Mouse (Mus musculus): Measurements from ENCODE around the gene Gm5938. TPM values are rescaled to one million over a fixed set of nuclear protein-coding genes. Genes with fewer than 3 reads are reported as not detected.

Gene Gm5938
- not detected in 2 replicates for polyA plus RNA-seq (2012; rRNA removed)

DNA sequence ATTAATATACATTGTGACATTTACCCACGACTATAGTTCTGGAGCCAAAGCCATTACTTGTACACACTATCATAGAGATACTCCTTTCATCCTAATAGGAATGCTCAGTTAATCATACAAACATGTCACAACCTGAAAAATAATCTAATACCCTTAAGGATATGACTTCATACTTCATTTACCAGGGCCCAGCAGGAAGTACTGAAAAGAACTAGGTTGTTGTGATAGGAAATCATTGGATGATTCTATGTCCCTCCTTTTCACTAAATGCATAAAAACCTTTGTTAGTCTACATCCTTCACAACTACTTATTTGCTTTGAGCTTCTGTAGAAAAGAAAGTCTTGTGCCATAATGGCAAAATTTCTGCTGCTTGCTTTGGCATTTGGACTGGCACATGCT lies at the start of gene Gm5938:
Gene Gm5938 (plus strand): TSS at position 301 of the 400 bp plus-strand sequence.
- no peak for DNase-seq
- Histone ChIP-seq H3K27ac (ENCODE audit: insufficient read depth, low read depth, low read length) (no peak within 1 kb of the TSS), H3K27me3 (replicated peaks; ENCODE audit: control insufficient read depth, insufficient read depth, low read length) (no peaks in the 10 kb centered on the region), H3K4me3 (ENCODE audit: insufficient read depth, low read depth, low read length) (no peak within 1 kb of the TSS), H3K4me1 (ENCODE audit: control insufficient read depth, insufficient read depth, low read length) (no peaks in the 10 kb centered on the region), H3K36me3 (ENCODE audit: control insufficient read depth, insufficient read depth, low read length) (no peaks in the 10 kb centered on the region)
- WGBS = 74% methylated on average over 1 of the region's 1 CpGs
- TF ChIP-seq POLR2A (IDR thresholded peaks at IDR 0.05; ENCODE audit: low read depth, low read length) = no peak
- no peak for TF ChIP-seq CTCF (conservative IDR thresholded peaks at IDR 0.05; ENCODE audit: insufficient read depth, insufficient read length, low read depth, low read length)

DNA sequence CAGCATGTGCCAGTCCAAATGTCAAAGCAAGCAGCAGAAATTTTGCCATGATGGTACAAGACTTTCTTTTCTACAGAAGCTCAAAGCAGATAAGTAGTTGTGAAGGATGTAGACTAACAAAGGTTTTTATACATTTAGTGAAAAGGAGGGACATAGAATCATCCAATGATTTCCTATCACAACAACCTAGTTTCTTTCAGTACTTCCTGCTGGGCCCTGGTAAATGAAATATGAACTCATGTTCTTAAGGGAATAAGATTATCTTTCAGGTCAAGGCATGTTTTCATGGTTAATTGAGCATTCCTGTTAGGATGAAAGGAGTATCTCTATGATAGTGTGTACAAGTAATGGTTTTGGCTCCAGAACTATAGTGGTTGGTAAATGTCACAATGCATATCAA lies 34.0 kb upstream of the Gm5938 start, which contains the start of gene Obp1a:
Gene Obp1a (minus strand): TSS at position 101 of the 400 bp plus-strand sequence.
- no peak for TF ChIP-seq POLR2A (IDR thresholded peaks at IDR 0.05; ENCODE audit: low read depth, low read length)
- TF ChIP-seq CTCF (conservative IDR thresholded peaks at IDR 0.05; ENCODE audit: insufficient read depth, insufficient read length, low read depth, low read length) = no peak

More for the DNA sequence above, 34.0 kb upstream of the Gm5938 start, which contains the start of gene Obp1a:
- Histone ChIP-seq H3K4me1 (ENCODE audit: control insufficient read depth, insufficient read depth, low read length) (no peaks in the 10 kb centered on the region), H3K27ac (ENCODE audit: insufficient read depth, low read depth, low read length) (no peak within 1 kb of the TSS), H3K27me3 (replicated peaks; ENCODE audit: control insufficient read depth, insufficient read depth, low read length) (no peaks in the 10 kb centered on the region), H3K36me3 (ENCODE audit: control insufficient read depth, insufficient read depth, low read length) (no peaks in the 10 kb centered on the region), H3K4me3 (ENCODE audit: insufficient read depth, low read depth, low read length) (no peak within 1 kb of the TSS)
- DNase-seq = no peak

Other genes starting within 250 kb of the Gm5938 start
- not detected in 2 replicates for gene 5430402E10Rik, start 200.4 kb upstream of the Gm5938 start, polyA plus RNA-seq (2012; rRNA removed)
- gene Obp1a, start 34.1 kb upstream of the Gm5938 start, polyA plus RNA-seq (2012; rRNA removed) = not detected in 2 replicates
- gene Obp1b, start 61.3 kb downstream of the Gm5938 start, polyA plus RNA-seq (2012; rRNA removed) = not detected in 2 replicates
- gene Gm14743, start 120.5 kb downstream of the Gm5938 start, polyA plus RNA-seq (2012; rRNA removed) = not detected in 2 replicates
- gene 4930480E11Rik, start 244.2 kb downstream of the Gm5938 start, polyA plus RNA-seq (2012; rRNA removed) = not detected in 2 replicates